Comparison of ENCODE assay signal across 14 mouse cellular contexts in genomic region chr14:99124076-99124475, GRCm38 (mm10).
"Had no signal": no experiment of that assay in that cellular context is flagged by ENCODE, and none has a peak within 500 bp of the region (broad histone marks: within the 10 kb centered on the region; RNA-seq: fewer than 3 reads in every experiment).

No protein-coding gene starts in this region.

- DNase-seq: kidney, adult 8-10 months; kidney, postnatal 25 days; liver; liver, embryonic 13.5 days; liver, postnatal 0 days; lung, postnatal 14 days; thymus, adult 18-20 months; thymus, postnatal 14 days had no signal

- H3K4me3 ChIP-seq: limb, embryonic 12.5 days; liver, embryonic 13.5 days; lung, embryonic 15.5 days; megakaryocyte, embryonic 14.5 days; midbrain, embryonic 12.5 days; neural tube, embryonic 15.5 days had no signal

- H3K27ac ChIP-seq: limb, embryonic 12.5 days; liver, embryonic 13.5 days; lung, embryonic 15.5 days; macrophage; midbrain, embryonic 12.5 days; neural tube, embryonic 15.5 days had no signal
